Mouse (Mus musculus) CD8-positive naive resting alpha-beta T cell, adult 2 months (primary cell): Measurements from ENCODE around the gene Rnase12.

Experiments used
- DNase-seq, 2 experiments: peaks; one replicate each; pipeline ENCODE4 v3.0.0; 2022; ENCODE audit warnings: low read depth in 2 of 2, low spot score in 2 of 2

The Rnase12 gene

GRCm38 (mm10) chr14:51057401-51057831 lies at the start of gene Rnase12:
TSS of gene Rnase12 (minus strand) at chr14:51057661.
- no peak for DNase-seq

DNA sequence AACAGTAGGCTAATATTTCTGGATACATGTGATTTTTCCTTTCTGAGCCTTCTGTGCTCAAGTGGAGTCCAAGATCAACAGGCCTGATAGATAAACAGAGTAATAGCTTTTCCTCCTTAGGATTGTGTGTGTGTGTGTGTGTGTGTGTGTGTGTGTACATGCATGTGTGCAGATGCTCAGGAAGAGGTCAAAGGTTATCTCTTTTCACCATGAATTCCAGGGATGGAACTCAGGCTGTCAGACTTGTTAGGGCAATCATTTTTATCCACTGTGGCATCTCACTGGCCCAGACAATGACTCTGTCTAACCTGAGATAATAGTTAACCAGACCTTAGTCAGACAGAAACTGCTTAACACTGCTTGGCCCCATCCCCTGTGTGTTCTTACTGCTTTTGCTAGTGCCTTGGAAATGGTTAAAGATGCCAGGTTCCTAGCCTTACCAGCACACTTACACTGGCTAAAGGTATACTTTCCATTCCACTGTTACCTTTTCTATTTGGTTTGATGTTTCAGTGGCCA lies 49.0 kb upstream of the Rnase12 start:
- no peak for DNase-seq

- no peak for DNase-seq
These were observed 46.9 kb upstream of the Rnase12 start for GRCm38 (mm10) chr14:51104366-51104765.

- peak; percentile 34 to 44 for DNase-seq
These were observed 45.8 kb upstream of the Rnase12 start for GRCm38 (mm10) chr14:51103217-51103616.

DNA sequence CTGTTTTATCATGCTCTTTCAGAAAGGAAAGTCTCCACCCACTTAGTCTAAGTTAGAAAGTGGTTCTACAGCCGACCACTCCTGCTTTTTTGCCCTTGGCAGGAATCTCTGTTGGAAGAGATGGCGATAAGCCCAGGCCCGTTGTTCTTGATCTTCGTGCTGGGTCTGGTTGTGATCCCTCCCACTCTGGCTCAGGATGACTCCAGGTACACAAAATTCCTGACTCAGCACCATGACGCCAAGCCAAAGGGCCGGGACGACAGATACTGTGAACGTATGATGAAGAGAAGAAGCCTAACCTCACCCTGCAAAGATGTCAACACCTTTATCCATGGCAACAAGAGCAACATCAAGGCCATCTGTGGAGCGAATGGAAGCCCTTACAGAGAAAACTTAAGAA lies 43.8 kb upstream of the Rnase12 start:
- no peak for DNase-seq

DNA sequence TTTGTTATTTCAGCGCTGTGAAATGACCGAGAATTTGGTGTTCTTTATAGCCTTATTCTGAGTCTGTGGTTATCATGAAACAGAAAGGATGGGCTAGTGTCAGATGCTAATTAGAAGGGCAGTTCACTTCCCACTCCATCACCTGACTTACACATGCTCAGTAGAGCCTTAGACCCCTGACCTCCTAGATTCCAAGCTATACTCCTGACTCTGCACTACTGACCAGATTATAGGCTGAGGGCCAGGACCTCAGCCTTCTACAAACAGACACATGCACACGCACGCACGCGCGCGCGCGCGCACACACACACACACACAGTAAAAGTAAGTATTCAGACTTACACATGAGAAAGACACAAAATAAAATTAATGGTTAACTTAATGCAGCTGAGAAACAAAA lies 41.5 kb upstream of the Rnase12 start:
- no peak for DNase-seq

- DNase-seq, result peak; percentile 75 to 82
These were observed 40.8 kb upstream of the Rnase12 start for GRCm38 (mm10) chr14:51098300-51098699.

DNA sequence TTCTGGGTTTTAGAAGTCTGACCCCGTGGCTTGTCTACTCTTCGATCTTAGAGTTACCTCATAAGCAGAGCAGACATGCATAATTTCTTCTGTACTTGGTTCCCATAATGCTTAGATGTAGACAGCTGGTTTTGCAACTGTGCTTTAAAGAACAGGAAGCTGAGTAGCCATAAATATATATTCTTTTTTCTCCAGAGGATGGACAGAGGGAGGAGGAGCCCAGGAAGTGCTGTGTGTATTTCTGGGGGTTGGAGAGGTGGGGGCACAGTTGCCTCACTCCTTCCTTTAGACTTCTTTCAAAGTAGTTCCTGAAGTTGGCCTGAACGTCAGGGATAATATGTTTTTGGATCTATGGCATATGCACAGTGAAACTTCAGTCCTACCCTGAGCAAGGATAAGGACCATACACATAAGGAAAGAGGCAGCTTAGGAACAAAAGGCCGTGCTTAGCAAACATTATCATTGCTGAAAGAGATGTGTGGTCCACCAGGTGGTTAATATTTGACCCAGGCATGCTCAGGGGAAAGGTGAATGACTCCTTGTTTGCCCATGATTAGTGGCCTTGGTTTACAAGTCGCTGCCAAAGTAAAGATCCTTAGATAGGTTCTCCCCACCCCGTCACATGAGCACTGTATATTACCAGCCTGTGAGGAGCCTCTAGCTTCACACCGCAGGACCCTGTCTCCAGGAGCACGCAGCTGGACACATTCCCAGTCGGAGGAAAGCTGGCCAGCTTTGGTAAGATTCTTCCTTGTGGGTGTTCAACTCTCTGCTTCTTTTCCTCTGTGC lies 38.5 kb upstream of the Rnase12 start:
- DNase-seq, result no peak

- DNase-seq, result no peak
These were observed 37.5 kb upstream of the Rnase12 start for GRCm38 (mm10) chr14:51094921-51095320.

- no peak for DNase-seq
These were observed 36.8 kb upstream of the Rnase12 start for GRCm38 (mm10) chr14:51094096-51094875.

GRCm38 (mm10) chr14:51093496-51093895 lies 36.0 kb upstream of the Rnase12 start:
- DNase-seq, result no peak

- DNase-seq, result no peak
These were observed 34.7 kb upstream of the Rnase12 start for GRCm38 (mm10) chr14:51092073-51092620.

DNA sequence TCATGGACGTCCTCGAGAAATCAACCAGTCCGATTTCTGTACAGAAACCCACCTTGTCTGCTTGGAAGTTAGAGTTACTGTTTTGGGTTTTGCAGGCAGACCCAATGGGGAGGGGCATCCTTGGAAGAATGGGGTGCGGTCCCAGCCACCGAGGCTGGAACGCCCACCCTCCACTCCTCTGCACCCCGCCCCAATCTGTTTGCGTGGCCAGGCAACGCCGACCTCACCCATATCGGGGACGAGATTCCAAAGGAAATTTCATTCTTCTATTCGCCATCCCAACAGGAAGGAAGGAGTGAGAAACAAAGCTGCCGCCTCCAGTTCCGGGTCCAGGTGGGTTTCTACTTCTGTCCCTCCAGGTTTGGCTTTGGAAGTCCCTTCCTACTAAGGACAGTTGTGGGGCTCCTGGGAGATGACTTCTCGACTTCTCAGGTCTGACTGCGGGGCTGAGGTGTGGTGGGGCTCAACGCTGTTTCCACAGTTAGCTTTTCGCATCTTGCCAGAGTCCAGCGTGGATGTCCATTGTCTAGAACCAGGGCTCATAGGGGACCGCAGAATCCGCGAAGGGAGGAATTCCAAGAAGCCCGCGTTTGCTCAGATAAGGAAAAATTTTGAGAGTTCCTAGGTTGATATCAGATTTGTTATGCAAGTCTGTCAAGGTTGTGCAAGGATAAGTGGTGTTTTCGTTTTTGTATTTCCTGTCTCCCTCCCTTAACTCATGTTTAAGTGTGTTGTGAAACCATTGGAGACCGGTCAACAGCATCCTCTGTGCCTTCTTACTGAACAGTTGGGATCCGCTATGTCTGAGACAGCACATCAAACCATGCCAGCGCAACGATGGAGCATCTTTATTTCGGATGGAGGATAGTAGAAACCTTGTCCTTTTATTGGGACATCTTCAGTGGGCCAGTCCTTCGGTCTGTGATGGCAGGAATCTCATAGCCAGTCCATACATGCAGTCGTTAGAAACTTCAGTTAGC lies 33.8 kb upstream of the Rnase12 start, which contains the start of the genes Rnase4 and Ang:
TSS of gene Rnase4 (plus strand) at position 157 of the 980 bp plus-strand sequence.
TSS of gene Ang (plus strand) at position 230 of the 980 bp plus-strand sequence.
- DNase-seq, result peak in 1 of 2 experiments; percentile 16

DNA sequence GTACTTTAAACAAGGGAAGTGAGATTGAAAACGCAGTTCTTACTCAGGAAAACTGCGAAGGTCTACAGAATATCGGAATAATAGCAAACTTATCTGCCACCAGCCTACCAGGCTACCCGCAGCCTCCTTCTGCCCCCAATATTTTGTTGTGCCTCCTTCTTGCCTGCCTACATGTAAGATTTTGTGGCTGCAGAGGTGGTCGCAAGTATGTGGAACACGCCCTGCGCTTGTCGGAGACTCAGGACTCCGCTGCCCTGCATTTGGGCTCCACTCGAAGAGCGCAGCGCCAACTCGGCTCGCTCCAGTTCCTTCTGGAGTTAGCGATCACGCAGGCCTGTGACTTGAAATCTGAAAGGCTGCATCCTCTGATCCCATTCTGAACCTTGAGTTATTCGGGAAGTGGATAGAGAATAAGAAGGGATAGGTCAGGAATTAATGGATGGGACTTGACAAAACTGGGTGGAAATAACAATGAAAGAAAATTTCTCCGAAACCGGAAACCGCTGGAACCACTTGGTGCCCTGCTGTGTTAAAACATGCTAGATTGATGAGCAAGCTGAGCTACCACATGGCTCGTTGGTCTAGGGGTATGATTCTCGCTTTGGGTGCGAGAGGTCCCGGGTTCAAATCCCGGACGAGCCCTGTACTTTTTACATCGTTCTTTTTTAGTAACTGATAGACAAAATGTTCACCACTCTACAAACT lies 32.8 kb upstream of the Rnase12 start:
- peak; percentile 90 for DNase-seq

GRCm38 (mm10) chr14:51089674-51090076 lies 32.2 kb upstream of the Rnase12 start:
- no peak for DNase-seq

- peak; percentile 97 to 98 for DNase-seq
These were observed 31.7 kb upstream of the Rnase12 start for GRCm38 (mm10) chr14:51088970-51089673.

GRCm38 (mm10) chr14:51088166-51088969 lies 30.9 kb upstream of the Rnase12 start:
- DNase-seq, result peak; percentile 84 to 85

- no peak for DNase-seq
These were observed 30.3 kb upstream of the Rnase12 start for GRCm38 (mm10) chr14:51087762-51088161.
